ENCODE assay signal across 28 mouse cellular contexts in the genomic region with DNA sequence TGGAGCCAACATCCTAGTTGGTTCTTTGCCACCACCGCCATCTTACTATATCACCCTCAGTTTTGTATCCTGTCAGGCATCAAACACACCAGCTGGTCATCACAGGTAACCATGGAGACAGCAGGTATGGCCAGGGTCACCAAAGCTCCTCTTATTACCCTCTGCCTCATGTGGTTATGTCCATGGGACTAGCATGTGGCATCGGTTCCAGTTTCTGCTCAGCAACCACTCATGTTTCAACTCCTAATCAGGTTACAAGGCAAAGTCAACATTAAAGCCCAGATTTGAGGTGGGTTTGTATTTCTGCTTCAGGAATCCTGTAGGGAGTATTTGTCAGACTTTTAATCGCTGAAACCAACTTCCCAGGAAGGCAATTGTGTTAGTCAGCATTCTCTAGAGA. TPM values are rescaled to one million over a fixed set of nuclear protein-coding genes. Genes with fewer than 3 reads are reported as not detected.
"Had no signal": no experiment of that assay in that cellular context is flagged by ENCODE, and none has a peak within 500 bp of the region (broad histone marks: within the 10 kb centered on the region; RNA-seq: fewer than 3 reads in every experiment).

No protein-coding gene starts in this region.

- H3K9me3 ChIP-seq: heart, embryonic 13.5 days; heart, embryonic 15.5 days; hindbrain, embryonic 13.5 days; hindbrain, embryonic 15.5 days; limb, embryonic 13.5 days; limb, embryonic 15.5 days; liver, embryonic 12.5 days had no signal

- H3K4me3 ChIP-seq: heart, adult 2 months; heart, embryonic 13.5 days; heart, embryonic 15.5 days; hindbrain, embryonic 13.5 days; hindbrain, embryonic 15.5 days; limb, embryonic 13.5 days; limb, embryonic 15.5 days; liver, embryonic 12.5 days had no signal

- H3K27me3 ChIP-seq: heart, embryonic 13.5 days; heart, embryonic 15.5 days; hindbrain, embryonic 13.5 days; hindbrain, embryonic 15.5 days; limb, embryonic 13.5 days; limb, embryonic 15.5 days; liver, embryonic 12.5 days had no signal

- H3K4me1 ChIP-seq: hindbrain, embryonic 15.5 days had no signal

- H3K4me2 ChIP-seq: heart, embryonic 11.5 days; heart, embryonic 13.5 days; heart, embryonic 15.5 days; hindbrain, embryonic 13.5 days; hindbrain, embryonic 15.5 days; limb, embryonic 13.5 days; limb, embryonic 15.5 days; liver, embryonic 12.5 days had no signal

- DNase-seq: forebrain, postnatal 0 days; gastrocnemius, postnatal 14 days; gastrocnemius, postnatal 36 days; heart, adult 11 months; heart, adult 2 months; heart, postnatal 14 days; heart, postnatal 36 days; kidney, adult 8-10 months; kidney, postnatal 14 days; kidney, postnatal 36 days; layer of hippocampus, adult 9-11 months; layer of hippocampus, postnatal 36 days; left cerebral cortex, postnatal 4 days had no signal

- H3K36me3 ChIP-seq: heart, embryonic 13.5 days; heart, embryonic 15.5 days; hindbrain, embryonic 13.5 days; hindbrain, embryonic 15.5 days; limb, embryonic 13.5 days; limb, embryonic 15.5 days; liver, embryonic 12.5 days had no signal

- H3K27ac ChIP-seq: heart, adult 2 months; heart, embryonic 13.5 days; heart, embryonic 15.5 days; hindbrain, embryonic 13.5 days; hindbrain, embryonic 15.5 days; hindbrain, postnatal 0 days; limb, embryonic 13.5 days; limb, embryonic 15.5 days; liver, embryonic 12.5 days had no signal

- H3K9ac ChIP-seq: forebrain, postnatal 0 days; heart, embryonic 13.5 days; heart, embryonic 15.5 days; hindbrain, embryonic 13.5 days; hindbrain, embryonic 15.5 days; limb, embryonic 13.5 days; limb, embryonic 15.5 days; liver, embryonic 12.5 days had no signal

- ATAC-seq: forebrain, postnatal 0 days; hindbrain, postnatal 0 days; intestine, embryonic 16.5 days; liver, embryonic 12.5 days had no signal

RNA-seq across cellular contexts. Expression of a gene that starts 9.0 kb away (rescaled TPM):
- polyA plus RNA-seq: liver, adult 2 months had no signal

RNA-seq across cellular contexts. Expression of a gene that starts 59.3 kb away (rescaled TPM):
- polyA plus RNA-seq: forebrain, postnatal 0 days; heart, adult 2 months; heart, embryonic 11.5 days; heart, embryonic 13.5 days; heart, embryonic 15.5 days; heart, postnatal 0 days; hindbrain, embryonic 11.5 days; hindbrain, embryonic 15.5 days; intestine, embryonic 14.5 days; limb, embryonic 11.5 days; limb, embryonic 13.5 days; limb, embryonic 15.5 days; liver, embryonic 12.5 days had no signal
